In genomic region chr2:37703230-37703954, GRCm38 (mm10) we compare ENCODE assay signal across 8 mouse cellular contexts. TPM values are rescaled to one million over a fixed set of nuclear protein-coding genes. Genes with fewer than 3 reads are reported as not detected.
A peak's percentile ranks its signal among the peaks of the same experiment; 100 is the strongest.
DNase-seq lines count a peak whose midpoint lies in the region; ATAC-seq and TF ChIP-seq lines count a peak whose summit lies in the region.

Gene Strbp (minus strand): TSS chr2:37703859.

- no peak for TF ChIP-seq EP300 in heart, adult 2 months (IDR thresholded peaks at IDR 0.05; ENCODE audit: insufficient read depth, low read depth, low read length)

- no peaks in the 10 kb centered on the region for H3K36me3 ChIP-seq in embryonic facial prominence, embryonic 13.5 days
- H3K36me3 ChIP-seq in heart, adult 2 months (ENCODE audit: control insufficient read depth, insufficient read depth, low read length) = no peaks in the 10 kb centered on the region
- no peaks in the 10 kb centered on the region for H3K36me3 ChIP-seq in kidney, adult 2 months (ENCODE audit: control insufficient read depth, insufficient read depth, low read length)
- H3K36me3 ChIP-seq in limb, embryonic 12.5 days = peaks cover 4% of the 10 kb centered on the region; the same call in 1 of the 2 replicates
- H3K36me3 ChIP-seq in midbrain, embryonic 14.5 days (ENCODE audit: control insufficient read depth, insufficient read depth, low read length) = no peaks in the 10 kb centered on the region

- H3K4me2 ChIP-seq in embryonic facial prominence, embryonic 13.5 days = peak within 1 kb of the TSS; percentile 83
- peak within 1 kb of the TSS; percentile 83 for H3K4me2 ChIP-seq in limb, embryonic 12.5 days
- peak within 1 kb of the TSS; percentile 81 for H3K4me2 ChIP-seq in midbrain, embryonic 14.5 days (ENCODE audit: low read length)

- H3K9ac ChIP-seq in embryonic facial prominence, embryonic 13.5 days = peak within 1 kb of the TSS; percentile 87
- peak within 1 kb of the TSS; percentile 95 for H3K9ac ChIP-seq in heart, adult 2 months (ENCODE audit: low read depth, low read length)
- peak within 1 kb of the TSS; percentile 90 for H3K9ac ChIP-seq in limb, embryonic 12.5 days (replicated peaks)
- H3K9ac ChIP-seq in midbrain, embryonic 14.5 days (replicated peaks; ENCODE audit: low read length) = peak within 1 kb of the TSS; percentile 96

- H3K4me1 ChIP-seq in embryonic facial prominence, embryonic 13.5 days = peaks cover 14% of the 10 kb centered on the region
- H3K4me1 ChIP-seq in heart, adult 2 months (ENCODE audit: control insufficient read depth, insufficient read depth, low read length) = peaks cover 3% of the 10 kb centered on the region
- peaks cover 6% of the 10 kb centered on the region; the same call in 1 of the 2 replicates for H3K4me1 ChIP-seq in kidney, adult 2 months (ENCODE audit: control insufficient read depth, insufficient read depth, low read length)
- peaks cover 15% of the 10 kb centered on the region for H3K4me1 ChIP-seq in limb, embryonic 12.5 days (replicated peaks)
- peaks cover 26% of the 10 kb centered on the region for H3K4me1 ChIP-seq in midbrain, embryonic 14.5 days (ENCODE audit: control insufficient read depth, insufficient read depth, low read length)

- no peaks in the 10 kb centered on the region for H3K9me3 ChIP-seq in embryonic facial prominence, embryonic 13.5 days
- no peaks in the 10 kb centered on the region for H3K9me3 ChIP-seq in limb, embryonic 12.5 days
- H3K9me3 ChIP-seq in midbrain, embryonic 14.5 days (ENCODE audit: control insufficient read depth, low read length) = no peaks in the 10 kb centered on the region

- intact Hi-C loops in heart, adult 2 months (cut with DNase I) = loop anchor here (2.0 kb wide), 1 partner anchor 67 kb away; no protein-coding TSS in a partner anchor

- peak within 1 kb of the TSS; percentile 91 for H3K27ac ChIP-seq in embryonic facial prominence, embryonic 13.5 days
- peak within 1 kb of the TSS; percentile 93 for H3K27ac ChIP-seq in heart, adult 2 months
- peak within 1 kb of the TSS; percentile 95 for H3K27ac ChIP-seq in kidney, adult 2 months (ENCODE audit: insufficient read depth, low read depth, low read length)
- peak within 1 kb of the TSS; percentile 86 for H3K27ac ChIP-seq in limb, embryonic 12.5 days
- H3K27ac ChIP-seq in midbrain, embryonic 14.5 days (replicated peaks; ENCODE audit: low read depth, low read length) = peak within 1 kb of the TSS; percentile 97

- peak; percentile 25; the same call in 1 of the 2 replicates for TF ChIP-seq CTCF in heart, adult 2 months (IDR thresholded peaks at IDR 0.05)
- no peak for TF ChIP-seq CTCF in kidney, adult 2 months (conservative IDR thresholded peaks at IDR 0.05; ENCODE audit: insufficient read depth, insufficient read length, low read depth, low read length)

- WGBS in embryonic facial prominence, embryonic 13.5 days = under 1% methylated on average over 88 of the region's 98 CpGs
- 3% methylated on average over 98 of the region's 98 CpGs for WGBS in heart, adult 2 months
- under 1% methylated on average over 98 of the region's 98 CpGs for WGBS in kidney, adult 2 months
- WGBS in limb, embryonic 12.5 days = under 1% methylated on average over 97 of the region's 98 CpGs
- under 1% methylated on average over 98 of the region's 98 CpGs for WGBS in midbrain, embryonic 14.5 days

- DNase-seq in 416B (ENCODE audit: low read depth) = peak; percentile 83
- peak; percentile 79 to 87 for DNase-seq in adrenal gland, postnatal 4 days (ENCODE audit: low spot score in 2 of 2)
- DNase-seq in heart, adult 2 months = peak; percentile 96
- DNase-seq in kidney, adult 2 months = peak; percentile 97
- peak; percentile 99 for DNase-seq in midbrain, embryonic 14.5 days
- DNase-seq in spleen, adult 12 weeks (ENCODE audit: low spot score) = peak; percentile 94

- ATAC-seq in embryonic facial prominence, embryonic 13.5 days (ENCODE audit: insufficient number of reproducible peaks, insufficient read depth, low FRiP score, low TSS enrichment, low read depth) = peak; percentile 90
- peak; percentile 94 for ATAC-seq in limb, embryonic 12.5 days (ENCODE audit: insufficient number of reproducible peaks, insufficient read depth, low FRiP score, low TSS enrichment, low read depth)
- ATAC-seq in midbrain, embryonic 14.5 days (ENCODE audit: low FRiP score, low TSS enrichment) = peak; percentile 94

- no peaks in the 10 kb centered on the region; the same call in 1 of the 2 replicates for H3K79me2 ChIP-seq in heart, adult 2 months (replicated peaks; ENCODE audit: control insufficient read depth, insufficient read depth, low read length)

- peak; percentile 22; the same call in 1 of the 2 replicates for TF ChIP-seq POLR2A in heart, adult 2 months (IDR thresholded peaks at IDR 0.05; ENCODE audit: insufficient read depth, low read depth, low read length)
- TF ChIP-seq POLR2A in kidney, adult 2 months (IDR thresholded peaks at IDR 0.05; ENCODE audit: low read depth, low read length) = peak; percentile 7

- peak within 1 kb of the TSS; percentile 93 for H3K4me3 ChIP-seq in embryonic facial prominence, embryonic 13.5 days
- H3K4me3 ChIP-seq in heart, adult 2 months = peak within 1 kb of the TSS; percentile 99
- H3K4me3 ChIP-seq in kidney, adult 2 months (ENCODE audit: insufficient read depth, low read depth, low read length) = peak within 1 kb of the TSS; percentile 85
- peak within 1 kb of the TSS; percentile 91 for H3K4me3 ChIP-seq in limb, embryonic 12.5 days (replicated peaks)
- H3K4me3 ChIP-seq in midbrain, embryonic 14.5 days (replicated peaks; ENCODE audit: low read depth, low read length) = peak within 1 kb of the TSS; percentile 91

- H3K27me3 ChIP-seq in embryonic facial prominence, embryonic 13.5 days = peaks cover 14% of the 10 kb centered on the region
- H3K27me3 ChIP-seq in heart, adult 2 months (ENCODE audit: control insufficient read depth, insufficient read depth, low read length) = no peaks in the 10 kb centered on the region
- no peaks in the 10 kb centered on the region for H3K27me3 ChIP-seq in kidney, adult 2 months (replicated peaks; ENCODE audit: control insufficient read depth, insufficient read depth, low read length)
- peaks cover 4% of the 10 kb centered on the region; the same call in 1 of the 2 replicates for H3K27me3 ChIP-seq in limb, embryonic 12.5 days
- H3K27me3 ChIP-seq in midbrain, embryonic 14.5 days (ENCODE audit: control insufficient read depth, insufficient read depth, low read length) = no peaks in the 10 kb centered on the region

RNA-seq across cellular contexts. Expression of gene Strbp, which starts in this region (rescaled TPM):
- 10 to 100 TPM; 48.8 to 63.0 TPM for total RNA-seq in adrenal gland, postnatal 4 days (2021)
- 35.3 and 38.7 TPM in 2 replicates for polyA plus RNA-seq in embryonic facial prominence, embryonic 13.5 days (2015; fragmentation: Nextera tagmentation; extraction: Ambion mirVana)
- total RNA-seq in heart, adult 2 months (2021) = 10 to 100 TPM; 17.4 to 20.0 TPM
- polyA plus RNA-seq in heart, adult 2 months (2012; rRNA removed) = 1.5 and 3.5 TPM in 2 replicates
- 5.0 and 6.8 TPM in 2 replicates for polyA plus RNA-seq in kidney, adult 2 months (2012; rRNA removed)
- 48.7 and 51.4 TPM in 2 replicates for polyA plus RNA-seq in limb, embryonic 12.5 days (2016; fragmentation: Nextera tagmentation; extraction: Ambion mirVana)
- 134 and 155 TPM in 2 replicates for polyA plus RNA-seq in midbrain, embryonic 14.5 days (2014; fragmentation: Nextera tagmentation; extraction: Ambion mirVana)

Comparison
In these comparisons a context has a peak if more than half of its experiments do, and no peak if none do; other contexts are left out.
1. Peak in every context shown above with its lines: DNase-seq, ATAC-seq, H3K4me3 ChIP-seq and H3K27ac ChIP-seq.